Mouse (Mus musculus): Measurements from ENCODE around the gene Dnaja2.

DNA sequence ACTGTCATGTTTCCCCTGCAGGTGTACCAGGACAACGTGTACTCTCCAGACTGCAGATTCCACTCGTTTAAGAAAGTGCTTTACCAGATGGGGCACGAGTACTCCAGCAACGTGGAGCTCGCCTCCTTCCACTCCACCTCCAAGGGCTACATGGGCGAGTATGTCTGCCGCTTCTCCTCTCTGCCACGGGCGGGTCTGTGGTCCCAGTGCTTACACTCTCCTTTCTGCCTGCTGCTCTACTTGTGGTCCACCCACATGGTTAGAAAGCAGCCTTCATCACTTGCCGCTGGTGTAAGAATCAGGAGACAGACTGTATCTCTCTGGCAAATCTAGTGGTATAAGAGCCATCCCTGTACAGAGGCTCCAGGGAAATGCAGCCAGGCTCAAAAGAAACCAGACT, 37.2 kb downstream of the Dnaja2 start:
- no peak for TF ChIP-seq CTCF (IDR thresholded peaks at IDR 0.05; ENCODE audit: insufficient read depth, low read depth, low read length)
- no peak for TF ChIP-seq POLR2A (IDR thresholded peaks at IDR 0.05; ENCODE audit: insufficient read depth, low read depth, low read length)
